In the genomic region with DNA sequence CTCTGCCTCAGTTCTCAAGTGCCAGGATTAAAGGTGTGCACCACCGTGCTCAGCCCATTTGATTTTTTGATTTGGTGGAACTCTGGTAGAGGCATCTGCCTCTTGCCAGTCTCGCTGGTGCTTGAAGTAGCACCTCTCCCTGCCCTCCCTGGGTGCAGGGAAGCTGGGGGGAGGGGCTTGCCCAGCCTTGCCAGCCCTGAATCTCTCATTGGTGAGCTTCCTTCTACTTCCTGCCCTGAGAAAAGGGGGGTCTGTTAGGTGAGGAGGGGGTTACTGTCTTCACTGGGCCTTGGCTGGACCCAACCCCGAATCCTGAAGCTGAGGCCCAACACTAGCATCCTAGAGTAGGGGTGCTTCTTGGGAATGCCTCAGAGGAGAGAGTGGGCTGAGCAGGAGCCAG, we compare ENCODE assay signal across 11 mouse cellular contexts. TPM values are rescaled to one million over a fixed set of nuclear protein-coding genes. Genes with fewer than 3 reads are reported as not detected.
A peak's percentile ranks its signal among the peaks of the same experiment; 100 is the strongest.
DNase-seq lines count a peak whose midpoint lies in the region; ATAC-seq lines count a peak whose summit lies in the region.
"Had no signal": no experiment of that assay in that cellular context is flagged by ENCODE, and none has a peak within 500 bp of the region (broad histone marks: within the 10 kb centered on the region; RNA-seq: fewer than 3 reads in every experiment).

No protein-coding gene starts in this region.

- no peak for ATAC-seq in heart, embryonic 16.5 days (replicated peaks; ENCODE audit: extremely low read depth, insufficient read depth, low FRiP score)
- no peak for ATAC-seq in neural tube, embryonic 11.5 days (ENCODE audit: insufficient read depth, low FRiP score, low TSS enrichment)
- ATAC-seq in intestine, embryonic 16.5 days: no peak
- no peak for ATAC-seq in stomach, embryonic 16.5 days (ENCODE audit: insufficient read depth, low FRiP score)
- no peak for ATAC-seq in erythroid progenitor cell, adult 5-6 weeks (replicated peaks; ENCODE audit: low FRiP score, poor library complexity, severe bottlenecking)

- H3K4me1 ChIP-seq in heart, embryonic 16.5 days (ENCODE audit: control insufficient read depth, insufficient read depth, low read length): peaks cover 65% of the 10 kb centered on the region
- peaks cover 50% of the 10 kb centered on the region for H3K4me1 ChIP-seq in neural tube, embryonic 11.5 days (ENCODE audit: control insufficient read depth, insufficient read depth, low read length)
- peaks cover 73% of the 10 kb centered on the region for H3K4me1 ChIP-seq in intestine, embryonic 16.5 days (ENCODE audit: control insufficient read depth, insufficient read depth, low read length)
- peaks cover 71% of the 10 kb centered on the region for H3K4me1 ChIP-seq in stomach, embryonic 16.5 days (ENCODE audit: control insufficient read depth, insufficient read depth, low read length)

- no peak for DNase-seq in heart, adult 8-10 months (ENCODE audit: low spot score)
- DNase-seq in neural tube, embryonic 11.5 days (ENCODE audit: low spot score): no peak
- DNase-seq in neural tube, embryonic 10.5 days (ENCODE audit: extremely low spot score, low spot score): no peak
- no peak for DNase-seq in ovary, postnatal 10 days (ENCODE audit: low spot score)
- DNase-seq: gastrocnemius, postnatal 25 days had no signal

- peaks cover 24% of the 10 kb centered on the region for H3K36me3 ChIP-seq in heart, embryonic 16.5 days (ENCODE audit: control insufficient read depth, insufficient read depth)
- peaks cover 16% of the 10 kb centered on the region for H3K36me3 ChIP-seq in neural tube, embryonic 11.5 days (ENCODE audit: control insufficient read depth, insufficient read depth, low read length)
- H3K36me3 ChIP-seq in intestine, embryonic 16.5 days (ENCODE audit: control insufficient read depth, insufficient read depth, low read length): peaks cover 21% of the 10 kb centered on the region
- H3K36me3 ChIP-seq in stomach, embryonic 16.5 days (ENCODE audit: control insufficient read depth, insufficient read depth, low read length): peaks cover 7% of the 10 kb centered on the region

- no peak overlapping the region for H3K27ac ChIP-seq in heart, embryonic 16.5 days (ENCODE audit: low read length)
- H3K27ac ChIP-seq in neural tube, embryonic 11.5 days (ENCODE audit: low read depth, low read length): peak overlapping the region; percentile 36; the same call in 1 of the 2 replicates
- peak overlapping the region; percentile 64 for H3K27ac ChIP-seq in intestine, embryonic 16.5 days (ENCODE audit: low read length)
- peak overlapping the region; percentile 80 for H3K27ac ChIP-seq in stomach, embryonic 16.5 days (ENCODE audit: low read length)

- H3K4me3 ChIP-seq in heart, embryonic 16.5 days (ENCODE audit: low read length): no peak overlapping the region
- H3K4me3 ChIP-seq in neural tube, embryonic 11.5 days (ENCODE audit: low read depth, low read length): no peak overlapping the region
- H3K4me3 ChIP-seq in intestine, embryonic 16.5 days (ENCODE audit: low read length): no peak overlapping the region
- H3K4me3 ChIP-seq in stomach, embryonic 16.5 days (replicated peaks; ENCODE audit: low read length): no peak overlapping the region
- H3K4me3 ChIP-seq: left cerebral cortex, adult 2 months had no signal

- 61% methylated on average over 3 of the region's 3 CpGs for WGBS in heart, embryonic 16.5 days
- 32% methylated on average over 3 of the region's 3 CpGs for WGBS in neural tube, embryonic 11.5 days
- WGBS in intestine, embryonic 16.5 days: 41% methylated on average over 3 of the region's 3 CpGs
- WGBS in stomach, embryonic 16.5 days: 42% methylated on average over 3 of the region's 3 CpGs

- no peaks in the 10 kb centered on the region for H3K27me3 ChIP-seq in heart, embryonic 16.5 days (ENCODE audit: control insufficient read depth, insufficient read depth, low read length)
- no peaks in the 10 kb centered on the region for H3K27me3 ChIP-seq in neural tube, embryonic 11.5 days (ENCODE audit: control insufficient read depth, insufficient read depth, low read length)
- H3K27me3 ChIP-seq in intestine, embryonic 16.5 days (replicated peaks; ENCODE audit: control insufficient read depth, insufficient read depth, low read length): no peaks in the 10 kb centered on the region
- H3K27me3 ChIP-seq in stomach, embryonic 16.5 days (ENCODE audit: control insufficient read depth, insufficient read depth, low read length): no peaks in the 10 kb centered on the region

- H3K9me3 ChIP-seq in heart, embryonic 16.5 days (replicated peaks; ENCODE audit: control insufficient read depth, low read length): no peaks in the 10 kb centered on the region
- no peaks in the 10 kb centered on the region for H3K9me3 ChIP-seq in neural tube, embryonic 11.5 days (ENCODE audit: control insufficient read depth, low read length)
- no peaks in the 10 kb centered on the region for H3K9me3 ChIP-seq in intestine, embryonic 16.5 days (ENCODE audit: control insufficient read depth, low read length)
- H3K9me3 ChIP-seq in stomach, embryonic 16.5 days (replicated peaks; ENCODE audit: control insufficient read depth, low read length): no peaks in the 10 kb centered on the region
- H3K9me3 ChIP-seq: G1E had no signal

- peak overlapping the region; percentile 35; the same call in 1 of the 2 replicates for H3K9ac ChIP-seq in heart, embryonic 16.5 days (ENCODE audit: low read length)
- peak overlapping the region; percentile 27; the same call in 1 of the 2 replicates for H3K9ac ChIP-seq in neural tube, embryonic 11.5 days (ENCODE audit: low read length)
- peak overlapping the region; percentile 27 for H3K9ac ChIP-seq in intestine, embryonic 16.5 days (ENCODE audit: low read depth, low read length)
- H3K9ac ChIP-seq in stomach, embryonic 16.5 days (ENCODE audit: low read length): peak overlapping the region; percentile 33; the same call in 1 of the 2 replicates

- H3K4me2 ChIP-seq in heart, embryonic 16.5 days (ENCODE audit: low read depth, low read length): no peak overlapping the region
- H3K4me2 ChIP-seq in neural tube, embryonic 11.5 days (ENCODE audit: low read depth): no peak overlapping the region
- no peak overlapping the region for H3K4me2 ChIP-seq in intestine, embryonic 16.5 days (ENCODE audit: low read depth, low read length)
- H3K4me2 ChIP-seq in stomach, embryonic 16.5 days (ENCODE audit: low read depth, low read length): no peak overlapping the region; the same call in 1 of the 2 replicates

RNA-seq across cellular contexts. Expression of a gene that starts 7.2 kb away (rescaled TPM):
- 17.0 and 19.4 TPM in 2 replicates for polyA plus RNA-seq in heart, embryonic 16.5 days (2015; fragmentation: Nextera tagmentation; extraction: Ambion mirVana)
- 10 to 100 TPM; 31.5 to 38.8 (median 37.6) TPM for total RNA-seq in heart, adult 8-10 months (2022)
- polyA plus RNA-seq in neural tube, embryonic 11.5 days (2014; fragmentation: Nextera tagmentation; extraction: Ambion mirVana): 26.6 and 28.7 TPM in 2 replicates
- 10.1 and 13.7 TPM in 2 replicates for polyA plus RNA-seq in intestine, embryonic 16.5 days (2015; fragmentation: Nextera tagmentation; extraction: Ambion mirVana)
- 11.8 and 16.2 TPM in 2 replicates for polyA plus RNA-seq in stomach, embryonic 16.5 days (2015; fragmentation: Nextera tagmentation; extraction: Ambion mirVana)
- 4.2 and 9.4 TPM in 2 replicates for total RNA-seq in erythroid progenitor cell, adult 5-6 weeks (2015; ENCODE audit: low replicate concordance)
- 5.5 and 7.7 TPM in 2 replicates for total RNA-seq in erythroid progenitor cell, adult 5-6 weeks (2017; ENCODE audit: low replicate concordance)
